26 mouse cellular contexts compared by ENCODE assay signal in genomic region chr19:55794946-55795340, GRCm38 (mm10). TPM values are rescaled to one million over a fixed set of nuclear protein-coding genes. Genes with fewer than 3 reads are reported as not detected.
DNase-seq lines count a peak whose midpoint lies in the region; ATAC-seq and TF ChIP-seq lines count a peak whose summit lies in the region.
"Had no signal": no experiment of that assay in that cellular context is flagged by ENCODE, and none has a peak within 500 bp of the region (broad histone marks: within the 10 kb centered on the region; RNA-seq: fewer than 3 reads in every experiment).

No protein-coding gene starts in this region.

- peaks cover 45% of the 10 kb centered on the region; the same call in 1 of the 2 replicates for H3K79me2 ChIP-seq in liver, adult 2 months (ENCODE audit: control insufficient read depth, insufficient read depth, low read length)

- TF ChIP-seq CTCF in liver, adult 2 months (IDR thresholded peaks at IDR 0.05; ENCODE audit: low read depth, low read length): no peak
- no peak for TF ChIP-seq CTCF in small intestine, adult 2 months (IDR thresholded peaks at IDR 0.05; ENCODE audit: extremely low read depth, insufficient read length, insufficient replicate concordance, low read depth, low read length)

- H3K27ac ChIP-seq in liver, adult 2 months (replicated peaks; ENCODE audit: insufficient read depth, low read depth, low read length): peak overlapping the region; percentile 41
- H3K27ac ChIP-seq in liver, embryonic 12.5 days: no peak overlapping the region
- H3K27ac ChIP-seq in small intestine, adult 2 months (ENCODE audit: insufficient read depth, low read depth, low read length): peak overlapping the region; percentile 17; the same call in 1 of the 2 replicates
- H3K27ac ChIP-seq: embryonic facial prominence, embryonic 10.5 days; embryonic facial prominence, embryonic 13.5 days; forebrain, embryonic 10.5 days; forebrain, embryonic 13.5 days; heart, embryonic 13.5 days; hindbrain, embryonic 14.5 days; hindbrain, postnatal 0 days had no signal

- ATAC-seq in liver, embryonic 12.5 days: no peak
- ATAC-seq: CD4-positive, CD25-positive, alpha-beta regulatory T cell, adult 4 months; forebrain, embryonic 13.5 days; forebrain, embryonic 16.5 days; hindbrain, postnatal 0 days had no signal

- H3K9ac ChIP-seq in liver, adult 2 months (ENCODE audit: low read depth, low read length): no peak overlapping the region
- H3K9ac ChIP-seq in liver, embryonic 12.5 days: no peak overlapping the region
- H3K9ac ChIP-seq: embryonic facial prominence, embryonic 13.5 days; forebrain, embryonic 13.5 days; heart, embryonic 13.5 days; hindbrain, embryonic 14.5 days had no signal

- H3K4me2 ChIP-seq in liver, embryonic 12.5 days: no peak overlapping the region
- H3K4me2 ChIP-seq: embryonic facial prominence, embryonic 13.5 days; forebrain, embryonic 13.5 days; heart, embryonic 13.5 days; hindbrain, embryonic 14.5 days had no signal

- 21% methylated on average over 5 of the region's 5 CpGs for WGBS in liver, adult 2 months
- 79% methylated on average over 5 of the region's 5 CpGs for WGBS in liver, embryonic 12.5 days (ENCODE audit: insufficient replicate concordance)
- 42% methylated on average over 5 of the region's 5 CpGs for WGBS in small intestine, adult 2 months

- peaks cover 63% of the 10 kb centered on the region for H3K4me1 ChIP-seq in liver, adult 2 months (ENCODE audit: control insufficient read depth, insufficient read depth, low read length)
- peaks cover 29% of the 10 kb centered on the region; the same call in 1 of the 2 replicates for H3K4me1 ChIP-seq in liver, embryonic 12.5 days
- H3K4me1 ChIP-seq in small intestine, adult 2 months (ENCODE audit: control insufficient read depth, insufficient read depth, insufficient read length, low read length): peaks cover 70% of the 10 kb centered on the region

- no peak overlapping the region for H3K4me3 ChIP-seq in liver, adult 2 months (ENCODE audit: insufficient read depth, low read depth, low read length)
- no peak overlapping the region for H3K4me3 ChIP-seq in liver, embryonic 12.5 days
- H3K4me3 ChIP-seq in small intestine, adult 2 months (ENCODE audit: low read depth, low read length): no peak overlapping the region
- H3K4me3 ChIP-seq: embryonic facial prominence, embryonic 10.5 days; embryonic facial prominence, embryonic 13.5 days; forebrain, embryonic 10.5 days; forebrain, embryonic 13.5 days; heart, embryonic 13.5 days had no signal

- no peaks in the 10 kb centered on the region for H3K9me3 ChIP-seq in liver, embryonic 12.5 days (replicated peaks)
- H3K9me3 ChIP-seq: embryonic facial prominence, embryonic 10.5 days; embryonic facial prominence, embryonic 13.5 days; forebrain, embryonic 10.5 days; forebrain, embryonic 13.5 days; heart, embryonic 13.5 days had no signal

- H3K27me3 ChIP-seq in liver, adult 2 months (ENCODE audit: control insufficient read depth, insufficient read depth, low read length): no peaks in the 10 kb centered on the region
- H3K27me3 ChIP-seq in liver, embryonic 12.5 days (replicated peaks): no peaks in the 10 kb centered on the region; the same call in 1 of the 2 replicates
- H3K27me3 ChIP-seq in small intestine, adult 2 months (ENCODE audit: control insufficient read depth, insufficient read depth, low read length): no peaks in the 10 kb centered on the region
- H3K27me3 ChIP-seq: embryonic facial prominence, embryonic 13.5 days; forebrain, embryonic 13.5 days; heart, embryonic 13.5 days had no signal

- H3K36me3 ChIP-seq in liver, adult 2 months (ENCODE audit: control insufficient read depth, insufficient read depth, low read length): no peaks in the 10 kb centered on the region
- no peaks in the 10 kb centered on the region for H3K36me3 ChIP-seq in liver, embryonic 12.5 days
- H3K36me3 ChIP-seq in small intestine, adult 2 months (ENCODE audit: control insufficient read depth, insufficient read depth, low read length): peaks cover 5% of the 10 kb centered on the region; the same call in 1 of the 2 replicates

- peak; percentile 59 for DNase-seq in kidney, adult 9 months
- DNase-seq in kidney, postnatal 10 days: no peak
- peak; percentile 72 for DNase-seq in liver, adult 2 months (ENCODE audit: extremely low read depth, low read depth, low spot score)
- DNase-seq in adrenal gland, adult (ENCODE audit: inconsistent age in 2 of 2, low spot score in 1 of 2): no peak
- DNase-seq: adrenal gland, adult 8-10 months; cerebellum, adult 11-12 months; cerebellum, adult 8-10 months; cerebellum, postnatal 10 days; cerebellum, postnatal 36 days; embryo, embryonic 11 days; gastrocnemius, postnatal 10 days; gastrocnemius, postnatal 36 days; heart, adult 11 months; heart, postnatal 14 days; heart, postnatal 4 days had no signal

- no peak for TF ChIP-seq POLR2A in liver, adult 2 months (IDR thresholded peaks at IDR 0.05; ENCODE audit: extremely low read depth, insufficient read depth, low read length)
- no peak for TF ChIP-seq POLR2A in small intestine, adult 2 months (IDR thresholded peaks at IDR 0.05; ENCODE audit: low read depth, low read length)

RNA-seq across cellular contexts. Expression of gene Tcf7l2, which starts 53.3 kb away (rescaled TPM):
- total RNA-seq in liver, adult 2 months (2014; rRNA removed): 3.2 and 4.6 TPM in 2 replicates
- polyA plus RNA-seq in liver, adult 2 months (2012; rRNA removed): 13.3 and 14.6 TPM in 2 replicates
- 22.9 and 23.0 TPM in 2 replicates for polyA plus RNA-seq in liver, embryonic 12.5 days (2016; fragmentation: Nextera tagmentation; extraction: Ambion mirVana)
- polyA plus RNA-seq in small intestine, adult 2 months (2012; rRNA removed): 19.4 and 45.3 TPM in 2 replicates

Comparison
In these comparisons a context has a peak if more than half of its experiments do, and no peak if none do; other contexts are left out.
1. DNase-seq: peak in kidney, adult 9 months (single experiment) and liver, adult 2 months (single experiment); none in kidney, postnatal 10 days (single experiment) and adrenal gland, adult (0 of 2).